Comparison of ENCODE assay signal across 8 mouse cellular contexts in the genomic region with DNA sequence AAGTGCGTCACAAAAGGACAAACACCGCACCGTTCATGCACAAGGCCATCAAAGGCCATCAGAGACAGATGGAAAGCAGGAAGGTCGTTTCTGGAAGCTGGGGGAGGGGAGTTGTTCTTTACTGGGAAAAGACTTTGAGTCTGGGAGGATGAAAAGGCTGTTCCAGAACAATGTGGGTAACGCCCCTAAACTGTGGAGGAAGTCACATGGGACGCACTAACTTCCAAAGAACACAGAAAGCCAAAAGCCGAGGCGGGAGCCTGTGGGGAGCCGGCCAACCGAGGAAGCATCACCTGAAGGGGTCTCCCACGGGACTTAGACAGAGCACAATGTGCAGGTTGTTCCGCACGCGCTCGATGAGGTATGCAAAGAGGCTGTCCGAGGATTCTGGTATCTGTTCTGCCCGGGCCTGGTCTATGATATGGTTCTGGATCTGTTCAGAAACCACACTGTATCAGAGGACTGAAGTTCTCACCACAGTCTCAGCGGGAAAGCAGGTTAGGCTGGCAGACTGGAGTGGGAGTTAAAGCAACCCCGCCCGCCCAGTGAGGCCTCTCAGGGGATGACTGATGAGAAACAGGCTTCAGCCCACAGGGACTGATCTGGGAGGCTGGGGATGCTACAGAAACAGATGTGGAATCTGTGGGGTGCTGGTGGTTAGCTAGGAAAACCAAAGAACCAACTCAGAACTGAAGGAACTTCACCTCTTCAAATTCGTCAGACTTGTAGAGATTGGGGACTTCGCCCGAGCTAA. TPM values are rescaled to one million over a fixed set of nuclear protein-coding genes. Genes with fewer than 3 reads are reported as not detected.
DNase-seq lines count a peak whose midpoint lies in the region; ATAC-seq lines count a peak whose summit lies in the region.

No protein-coding gene starts in this region.

- no peaks in the 10 kb centered on the region for H3K9me3 ChIP-seq in liver, embryonic 12.5 days (replicated peaks)

- peak overlapping the region; percentile 32; the same call in 1 of the 2 replicates for H3K27ac ChIP-seq in liver, embryonic 12.5 days

- no peak overlapping the region for H3K4me3 ChIP-seq in liver, embryonic 12.5 days

- no peaks in the 10 kb centered on the region for H3K36me3 ChIP-seq in liver, embryonic 12.5 days

- peaks cover 12% of the 10 kb centered on the region for H3K27me3 ChIP-seq in liver, embryonic 12.5 days (replicated peaks)

- intact Hi-C loops in heart, postnatal 25 days (cut with DNase I) = loop anchor here (5.0 kb wide), 1 partner anchor 50 kb away; no protein-coding TSS in a partner anchor

- peaks cover 24% of the 10 kb centered on the region for H3K4me1 ChIP-seq in liver, embryonic 12.5 days

- peak; percentile 24; the same call in 1 of the 2 replicates for ATAC-seq in liver, embryonic 12.5 days

- H3K4me2 ChIP-seq in liver, embryonic 12.5 days = peak overlapping the region; percentile 32

- WGBS in liver, embryonic 12.5 days (ENCODE audit: insufficient replicate concordance) = 55% methylated on average over 23 of the region's 23 CpGs

- DNase-seq in R1 (ENCODE audit: low read depth, low spot score) = peak; percentile 88
- DNase-seq in embryo, embryonic 10.5 days (ENCODE audit: low spot score) = peak; percentile 52
- DNase-seq in heart, postnatal 25 days (ENCODE audit: low spot score) = peak; percentile 71
- DNase-seq in thymus, postnatal 25 days = no peak
- DNase-seq in thymus, adult 18-20 months = no peak
- no peak for DNase-seq in frontal cortex, postnatal 36 days (ENCODE audit: low spot score in 2 of 2)
- no peak for DNase-seq in cerebellum, postnatal 36 days

- no peak overlapping the region for H3K9ac ChIP-seq in liver, embryonic 12.5 days

RNA-seq across cellular contexts. Expression of a gene that starts 38.8 kb away (rescaled TPM):
- total RNA-seq in heart, postnatal 25 days (2021) = 10 to 100 TPM; 25.6 to 30.3 TPM
- polyA plus RNA-seq in liver, embryonic 12.5 days (2016; fragmentation: Nextera tagmentation; extraction: Ambion mirVana) = 7.1 and 7.5 TPM in 2 replicates

RNA-seq across cellular contexts. Expression of a gene that starts 54.3 kb away (rescaled TPM):
- total RNA-seq in heart, postnatal 25 days (2021) = 10 to 100 TPM; 22.5 to 23.7 TPM
- 14.4 and 15.4 TPM in 2 replicates for polyA plus RNA-seq in liver, embryonic 12.5 days (2016; fragmentation: Nextera tagmentation; extraction: Ambion mirVana)

RNA-seq across cellular contexts. Expression of a gene that starts 56.9 kb away (rescaled TPM):
- total RNA-seq in heart, postnatal 25 days (2021) = 10 to 100 TPM; 26.1 to 29.3 TPM
- polyA plus RNA-seq in liver, embryonic 12.5 days (2016; fragmentation: Nextera tagmentation; extraction: Ambion mirVana) = 15.1 and 15.7 TPM in 2 replicates

RNA-seq across cellular contexts. Expression of a gene that starts 57.0 kb away (rescaled TPM):
- total RNA-seq in heart, postnatal 25 days (2021) = 10 to 100 TPM; 97.5 to 99.2 TPM
- polyA plus RNA-seq in liver, embryonic 12.5 days (2016; fragmentation: Nextera tagmentation; extraction: Ambion mirVana) = 111 and 119 TPM in 2 replicates

Comparison
In these comparisons a context has a peak if more than half of its experiments do, and no peak if none do; other contexts are left out.
1. DNase-seq: peak in R1 (single experiment), embryo, embryonic 10.5 days (single experiment) and heart, postnatal 25 days (single experiment); none in thymus, postnatal 25 days (single experiment), thymus, adult 18-20 months (0 of 2), frontal cortex, postnatal 36 days (0 of 2) and cerebellum, postnatal 36 days (0 of 2).